Mouse (Mus musculus) embryonic facial prominence, embryonic 11.5 days (tissue): ENCODE results near the gene Adssl1. TPM values are rescaled to one million over a fixed set of nuclear protein-coding genes. Genes with fewer than 3 reads are reported as not detected.

Experiments used
- ATAC-seq: fragments of 200-750 bp; cut with Nextera tagmentation; replicated peaks from 2 replicates; pipeline ENCODE4 v1.8.0; 2017; ENCODE audit warnings: low read depth; ENCODE audit not compliant: insufficient number of reproducible peaks, low FRiP score, low TSS enrichment
- DNase-seq: peaks from one replicate; pipeline ENCODE4 v3.0.0-alpha.2; 2015; ENCODE audit warnings: low spot score
- H3K27ac ChIP-seq: fragments of 300-500 bp; sonication (generic); replicated peaks from 2 replicates; pipeline ENCODE4 v1.5.1; 2014; ENCODE audit warnings: mild to moderate bottlenecking, low read depth, low read length, control low read depth
- H3K27me3 ChIP-seq: fragments of 300-500 bp; sonication (generic); 2 replicates; pipeline ENCODE4 v1.6.1; 2014; ENCODE audit warnings: mild to moderate bottlenecking, low read length, moderate library complexity, mixed read lengths; ENCODE audit not compliant: control insufficient read depth, insufficient read depth
- H3K36me3 ChIP-seq: fragments of 300-500 bp; sonication (generic); replicated peaks from 2 replicates; pipeline ENCODE4 v1.6.1; 2014; ENCODE audit warnings: low read depth, mild to moderate bottlenecking, low read length, moderate library complexity, mixed read lengths; ENCODE audit not compliant: control insufficient read depth, insufficient read depth
- H3K4me1 ChIP-seq: fragments of 300-500 bp; sonication (generic); 2 replicates; pipeline ENCODE4 v1.6.1; 2014; ENCODE audit warnings: low read length, mixed read lengths; ENCODE audit not compliant: control insufficient read depth, insufficient read depth
- H3K4me2 ChIP-seq: fragments of 300-500 bp; sonication (generic); 2 replicates; pipeline ENCODE4 v1.6.1; 2014; ENCODE audit warnings: low read depth, mild to moderate bottlenecking, control low read depth, low read length, moderate library complexity
- H3K4me3 ChIP-seq: fragments of 300-500 bp; sonication (generic); 2 replicates; pipeline ENCODE4 v1.5.1; 2014; ENCODE audit warnings: low read depth, low read length, control low read depth
- H3K9ac ChIP-seq: fragments of 300-500 bp; sonication (generic); replicated peaks from 2 replicates; pipeline ENCODE4 v1.6.1; 2014; ENCODE audit warnings: mild to moderate bottlenecking, control low read depth, low read length
- H3K9me3 ChIP-seq: fragments of 300-500 bp; sonication (generic); replicated peaks from 2 replicates; pipeline ENCODE4 v1.6.1; 2016; ENCODE audit warnings: mild to moderate bottlenecking, low read length, inconsistent platforms, mixed read lengths; ENCODE audit not compliant: control insufficient read depth
- WGBS: fragments of 180-500 bp; shearing (Covaris S2); extraction: QIAGEN DNeasy Blood & Tissue Kit; methylation state at CpG from one replicate; pipeline ENCODE4 v1.1.7; 2014; 5-methylcytosine and 5-hydroxymethylcytosine counted together
- polyA plus RNA-seq: library from polyadenylated mRNA; unstranded; fragments of >200 nt; fragmentation: Nextera tagmentation; extraction: Ambion mirVana; gene quantifications from 2 replicates; pipeline ENCODE4 v1.2.1, GENCODE M21; 2014

Adssl1 gene
- polyA plus RNA-seq, 1 experiment from 2014 or later: 4.2 TPM

DNA sequence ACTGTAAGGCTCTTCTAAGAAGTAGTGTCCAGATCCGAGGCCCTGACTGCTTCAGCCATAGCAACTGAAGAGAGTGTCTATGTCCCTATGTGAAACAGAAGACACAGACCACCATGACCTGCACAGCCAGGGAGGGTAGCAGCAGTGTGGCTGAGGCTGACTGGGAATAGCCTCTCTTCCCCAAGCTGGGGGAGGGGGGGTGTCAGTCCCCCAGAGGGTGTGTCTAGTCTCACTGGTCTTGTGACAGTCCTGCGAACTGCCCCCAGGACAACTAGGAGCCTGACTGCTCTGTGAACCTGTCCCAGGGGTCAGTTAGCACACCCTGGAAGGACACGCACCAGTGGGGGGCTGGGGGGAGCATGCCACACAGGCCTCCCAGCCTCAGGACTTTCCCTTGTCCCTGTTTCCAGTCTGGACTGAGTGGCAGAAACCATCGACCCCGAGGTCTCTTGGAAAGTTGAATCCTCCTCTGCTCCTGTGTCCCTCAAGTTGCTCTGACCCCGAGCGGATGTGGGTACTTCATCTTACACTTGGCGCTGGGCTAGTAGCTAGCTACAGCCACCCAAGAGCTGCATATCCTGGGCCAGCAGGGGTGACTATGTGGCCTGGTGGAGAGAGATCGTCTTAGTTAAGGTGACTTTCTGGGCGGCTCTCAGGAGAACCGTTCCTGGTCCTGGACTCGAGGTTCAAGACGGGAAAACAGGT is 712 bp upstream of the Adssl1 start:
- peak overlapping the region; percentile 53 for H3K4me3 ChIP-seq
- H3K4me1 ChIP-seq: no peaks in the 10 kb centered on the region; the same call in 1 of the 2 replicates
- H3K9me3 ChIP-seq: no peaks in the 10 kb centered on the region
- H3K27me3 ChIP-seq: peaks cover 12% of the 10 kb centered on the region
- no peaks in the 10 kb centered on the region for H3K36me3 ChIP-seq
- no peak overlapping the region for H3K27ac ChIP-seq
- DNase-seq (no peak), ATAC-seq (no peak; the same call in 1 of the 2 replicates)
- H3K9ac ChIP-seq: peak overlapping the region; percentile 66
- WGBS: 20% methylated on average over 13 of the region's 13 CpGs
- peak overlapping the region; percentile 99 for H3K4me2 ChIP-seq

DNA sequence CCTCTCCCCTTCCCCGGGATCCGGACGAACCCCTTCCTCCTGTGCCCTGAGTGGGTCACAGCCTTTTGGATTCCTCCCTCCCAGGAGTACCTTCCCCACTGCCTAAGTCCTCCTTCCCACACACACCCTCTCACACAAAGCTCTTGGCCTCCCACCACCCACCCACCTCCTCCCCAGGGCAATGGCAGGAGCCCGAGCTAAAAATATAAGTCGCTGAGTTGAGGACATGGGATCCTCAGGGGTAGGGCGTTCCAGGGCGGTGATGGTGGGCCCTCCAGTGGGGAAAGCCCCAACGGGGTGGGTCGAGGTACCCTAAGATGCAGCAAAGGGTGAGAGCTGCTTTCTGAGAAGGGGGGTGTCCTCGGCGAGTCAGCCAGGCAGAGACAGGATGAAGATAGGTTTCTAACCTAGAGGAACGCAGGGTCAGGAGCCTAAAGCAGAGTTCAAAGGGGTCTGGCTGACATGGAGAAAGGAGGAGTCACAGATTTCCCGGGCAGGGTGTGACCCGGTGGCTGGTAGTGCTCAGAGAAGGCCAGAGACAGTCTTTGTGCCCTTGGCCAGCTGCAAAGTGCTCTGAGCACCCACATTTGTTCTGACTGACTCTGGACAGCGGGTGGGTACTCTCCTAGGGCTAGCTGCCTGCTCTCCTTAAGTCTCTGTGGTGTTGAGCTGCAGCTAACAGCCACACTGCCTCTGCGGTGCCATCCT is 663 bp downstream of the Adssl1 start:
- Histone ChIP-seq H3K4me2 (peak overlapping the region; percentile 99), H3K27me3 (peaks cover 12% of the 10 kb centered on the region), H3K9me3 (no peaks in the 10 kb centered on the region), H3K4me1 (no peaks in the 10 kb centered on the region; the same call in 1 of the 2 replicates), H3K36me3 (no peaks in the 10 kb centered on the region), H3K27ac (no peak overlapping the region), H3K4me3 (peak overlapping the region; percentile 53), H3K9ac (peak overlapping the region; percentile 66)
- 14% methylated on average over 16 of the region's 16 CpGs for WGBS
- ATAC-seq (no peak), DNase-seq (no peak)

GRCm38 (mm10) chr12:112621900-112622299 is 2.1 kb downstream of the Adssl1 start:
- ATAC-seq: no peak
- WGBS: 81% methylated on average over 3 of the region's 3 CpGs
- Histone ChIP-seq H3K9ac (no peak overlapping the region), H3K36me3 (no peaks in the 10 kb centered on the region), H3K9me3 (no peaks in the 10 kb centered on the region), H3K27me3 (peaks cover 12% of the 10 kb centered on the region), H3K4me2 (no peak overlapping the region), H3K27ac (no peak overlapping the region), H3K4me3 (no peak overlapping the region), H3K4me1 (no peaks in the 10 kb centered on the region; the same call in 1 of the 2 replicates)
- DNase-seq: no peak

GRCm38 (mm10) chr12:112623742-112624141 is 3.9 kb downstream of the Adssl1 start:
- WGBS: 24% methylated on average over 2 of the region's 2 CpGs
- H3K9ac ChIP-seq: no peak overlapping the region
- H3K4me3 ChIP-seq: no peak overlapping the region
- H3K4me1 ChIP-seq: no peaks in the 10 kb centered on the region; the same call in 1 of the 2 replicates
- H3K9me3 ChIP-seq: no peaks in the 10 kb centered on the region
- H3K27ac ChIP-seq: no peak overlapping the region
- H3K27me3 ChIP-seq: peaks cover 12% of the 10 kb centered on the region
- DNase-seq: peak; percentile 64
- no peak; the same call in 1 of the 2 replicates for ATAC-seq
- no peak overlapping the region for H3K4me2 ChIP-seq
- H3K36me3 ChIP-seq: no peaks in the 10 kb centered on the region

DNA sequence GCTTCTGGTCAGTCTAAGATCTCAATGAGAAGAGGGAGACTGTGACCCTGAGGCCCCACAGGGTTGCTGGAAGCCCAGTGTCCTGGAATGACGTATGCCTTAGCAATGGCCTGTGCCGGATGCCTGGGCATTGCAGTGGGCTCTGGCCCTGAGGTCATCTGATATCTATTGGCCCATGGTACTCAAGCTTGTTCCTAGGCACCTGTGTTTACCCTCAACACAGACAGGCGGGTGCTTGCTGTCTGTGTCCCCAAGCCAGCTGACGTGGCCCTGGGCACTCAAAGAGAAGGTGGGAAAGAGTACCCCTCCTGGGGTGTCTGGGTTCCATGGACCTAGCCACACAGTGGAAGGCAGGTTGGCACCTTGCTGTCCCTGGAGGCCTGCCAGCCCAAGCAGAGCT is 5.9 kb downstream of the Adssl1 start:
- Histone ChIP-seq H3K36me3 (no peaks in the 10 kb centered on the region), H3K27me3 (peaks cover 4% of the 10 kb centered on the region), H3K4me2 (no peak overlapping the region), H3K4me3 (no peak overlapping the region), H3K27ac (no peak overlapping the region), H3K9ac (no peak overlapping the region), H3K9me3 (no peaks in the 10 kb centered on the region), H3K4me1 (peaks cover 3% of the 10 kb centered on the region)
- 90% methylated on average over 4 of the region's 4 CpGs for WGBS
- no peak for DNase-seq
- ATAC-seq: no peak

GRCm38 (mm10) chr12:112626455-112626854 is 6.6 kb downstream of the Adssl1 start:
- no peaks in the 10 kb centered on the region for H3K36me3 ChIP-seq
- no peak overlapping the region for H3K27ac ChIP-seq
- 80% methylated on average over 6 of the region's 6 CpGs for WGBS
- ATAC-seq (no peak), DNase-seq (no peak)
- peaks cover 3% of the 10 kb centered on the region for H3K4me1 ChIP-seq
- no peak overlapping the region for H3K4me2 ChIP-seq
- no peaks in the 10 kb centered on the region for H3K9me3 ChIP-seq
- no peak overlapping the region for H3K9ac ChIP-seq
- H3K4me3 ChIP-seq: no peak overlapping the region
- H3K27me3 ChIP-seq: peaks cover 2% of the 10 kb centered on the region

DNA sequence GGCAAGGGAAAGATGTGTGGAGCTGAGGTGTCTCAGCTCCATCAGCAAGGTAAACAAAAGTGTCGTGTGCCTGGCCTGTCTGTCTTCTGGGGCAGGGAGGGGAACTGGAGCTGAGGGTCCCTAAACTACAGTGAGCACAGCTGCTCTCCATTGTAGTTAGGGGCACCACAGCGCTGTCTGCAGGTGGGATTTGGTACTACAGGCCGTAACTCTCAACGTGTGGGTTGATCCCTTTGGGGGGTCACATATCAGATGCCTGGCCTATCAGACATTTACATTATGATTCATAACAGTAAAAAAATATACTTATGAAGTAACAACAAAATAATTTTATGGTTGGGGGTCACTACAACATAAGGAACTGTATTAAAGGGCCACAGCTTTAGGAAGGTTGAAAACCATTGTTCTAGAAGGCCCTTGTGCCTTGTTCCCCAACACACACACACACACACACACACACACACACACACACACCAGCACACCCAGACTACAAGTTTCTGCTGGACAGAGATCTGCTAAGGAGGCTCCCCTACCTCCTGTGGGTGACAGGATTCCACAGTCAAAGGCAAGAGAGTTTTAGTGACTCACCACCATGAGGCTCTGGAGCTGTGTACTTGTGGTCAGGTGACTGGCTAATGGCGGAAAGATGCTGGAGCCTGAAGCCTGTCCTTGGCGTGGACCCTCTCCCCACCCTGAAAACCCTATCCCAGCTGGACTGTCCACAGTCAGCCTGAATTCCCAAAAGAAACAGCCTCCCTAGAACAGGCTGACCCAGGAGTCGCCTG is 7.4 kb downstream of the Adssl1 start:
- DNase-seq (peak; percentile 29), ATAC-seq (no peak)
- H3K27ac ChIP-seq: no peak overlapping the region
- no peak overlapping the region for H3K9ac ChIP-seq
- no peaks in the 10 kb centered on the region for H3K36me3 ChIP-seq
- H3K27me3 ChIP-seq: no peaks in the 10 kb centered on the region; the same call in 1 of the 2 replicates
- no peak overlapping the region for H3K4me2 ChIP-seq
- peaks cover 3% of the 10 kb centered on the region for H3K4me1 ChIP-seq
- H3K4me3 ChIP-seq: no peak overlapping the region
- 51% methylated on average over 7 of the region's 7 CpGs for WGBS
- no peaks in the 10 kb centered on the region for H3K9me3 ChIP-seq
